Mouse (Mus musculus): Measurements from ENCODE around the gene Gimap8.

Gimap8 gene

DNA sequence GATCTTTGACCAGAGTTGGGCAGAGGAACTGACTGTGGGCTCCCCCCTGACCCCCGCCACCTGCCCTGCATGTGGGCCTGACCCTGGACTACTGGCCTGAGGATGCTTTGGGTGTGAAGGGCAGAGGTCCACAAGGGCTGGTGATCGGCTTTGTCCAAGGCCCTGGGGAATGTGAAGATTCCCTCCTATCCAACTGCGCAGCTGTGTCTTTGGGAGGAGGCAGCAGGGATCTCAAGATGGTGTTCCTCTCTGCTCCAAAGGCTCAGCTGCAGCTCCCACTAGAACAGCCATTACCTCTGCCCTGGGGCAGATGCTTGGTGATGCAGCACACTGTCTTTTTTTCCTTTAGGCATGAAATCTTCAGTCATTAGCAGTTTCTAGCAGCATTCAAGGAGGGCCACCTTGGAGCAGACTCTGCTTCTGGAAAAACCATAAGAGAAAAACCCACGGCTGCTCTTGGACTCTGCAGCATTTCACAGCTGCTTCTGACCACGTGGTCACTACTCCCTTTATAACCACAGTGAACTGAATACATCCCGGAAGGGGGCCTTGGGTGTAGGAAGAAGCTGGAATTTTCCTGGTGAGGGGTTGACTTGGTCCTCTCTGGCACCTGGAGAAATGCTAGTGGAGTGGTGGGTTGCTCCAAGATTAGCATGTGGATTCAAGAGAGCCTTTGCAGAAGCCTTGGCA lies 9.1 kb upstream of the Gimap8 start:
- no peak for DNase-seq (ENCODE audit: low spot score)

DNA sequence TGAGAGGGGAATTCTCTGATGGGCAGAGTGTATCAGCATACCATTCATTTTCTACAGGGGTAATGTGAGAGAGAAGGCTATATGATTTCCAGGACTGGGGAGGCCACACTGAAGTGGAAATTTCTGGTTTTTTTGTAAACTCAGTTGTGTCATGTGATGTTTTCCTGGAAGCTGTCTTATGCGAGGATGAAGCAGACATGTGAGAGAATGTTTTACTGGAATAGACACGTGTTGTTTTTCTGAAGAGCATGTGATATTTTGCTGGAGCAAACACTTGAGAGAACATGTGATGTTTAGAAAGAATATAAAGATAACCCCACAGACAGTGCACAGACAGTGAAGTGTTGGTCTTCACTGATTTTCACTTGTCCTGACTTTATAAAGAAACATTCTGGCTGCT lies 8.5 kb upstream of the Gimap8 start:
- no peak for DNase-seq (ENCODE audit: low spot score)

DNA sequence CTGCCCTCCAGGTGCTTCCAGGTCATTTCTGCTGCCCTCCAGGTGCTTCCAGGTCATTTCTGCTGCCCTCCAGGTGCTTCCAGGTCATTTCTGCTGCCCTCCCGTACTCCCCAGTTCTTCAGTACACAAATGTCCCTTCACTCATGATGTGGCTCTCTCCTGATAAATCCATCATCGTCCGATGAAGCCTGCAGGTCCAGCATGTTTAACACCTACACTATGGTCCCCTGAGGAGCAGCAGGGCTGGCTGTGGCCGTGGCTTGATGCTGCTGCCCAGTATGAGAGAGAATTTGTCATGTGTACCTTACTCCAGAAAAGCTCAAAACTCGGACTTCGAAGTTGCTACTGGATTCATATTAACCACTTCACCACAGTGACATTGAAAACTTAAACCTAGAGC lies 5.6 kb upstream of the Gimap8 start:
- no peak for DNase-seq (ENCODE audit: low spot score)

DNA sequence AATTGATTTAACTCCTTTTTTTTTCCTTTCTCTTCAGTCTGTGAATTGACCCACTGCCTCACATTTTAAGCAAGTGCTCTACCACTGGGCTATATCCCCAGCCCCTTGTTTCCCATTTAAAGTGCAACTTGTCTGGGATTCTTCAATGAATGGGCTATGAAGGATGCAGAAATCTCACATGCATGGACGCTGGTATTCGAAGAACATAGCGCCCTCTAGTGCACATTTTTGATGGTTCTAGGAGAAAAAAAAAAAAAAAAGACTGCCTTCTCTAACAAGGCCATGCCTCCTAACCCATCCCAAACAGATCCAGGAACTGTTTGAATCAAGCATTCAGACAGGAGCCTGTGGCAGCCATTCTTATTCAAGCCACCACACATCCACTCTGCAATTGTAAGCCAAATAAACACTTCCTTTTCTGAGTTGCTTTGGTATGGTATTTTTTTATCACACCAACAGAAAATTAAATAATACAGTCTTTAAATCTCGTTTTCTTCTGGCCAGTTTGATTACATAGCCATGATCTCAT lies 4.2 kb upstream of the Gimap8 start:
- DNase-seq (ENCODE audit: low spot score): peak; percentile 83

DNA sequence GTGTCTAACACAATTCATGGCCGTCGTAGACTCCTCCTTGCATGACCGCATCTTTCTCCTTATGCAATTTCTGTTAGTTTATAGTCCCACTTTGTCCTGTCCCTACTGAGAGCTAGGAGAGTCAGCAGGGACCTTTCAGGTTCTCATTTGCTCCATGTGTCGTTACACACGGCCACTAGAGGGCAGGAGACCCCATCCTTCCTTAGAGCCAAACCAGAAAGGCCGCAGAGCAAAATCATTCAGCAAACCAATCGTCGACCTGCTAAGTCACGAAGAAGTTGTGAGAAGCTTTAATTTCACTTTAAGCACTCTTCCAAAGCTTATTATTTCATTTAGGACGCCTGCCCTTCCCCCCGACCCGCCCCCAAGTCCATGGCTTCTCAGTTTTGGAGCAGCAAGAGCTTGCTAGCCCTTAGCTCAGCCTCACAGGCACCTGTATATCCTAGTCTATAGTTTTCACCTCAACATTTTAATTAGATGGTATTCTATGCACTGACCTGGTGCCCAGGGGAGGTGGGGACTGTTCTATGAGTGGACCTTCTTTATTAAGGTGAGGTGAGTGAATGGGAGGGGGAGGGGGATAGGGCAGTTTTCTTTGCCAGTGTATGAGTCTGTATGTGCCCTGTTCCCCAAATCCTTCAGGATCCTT lies 1.2 kb upstream of the Gimap8 start:
- peak; percentile 61 for DNase-seq (ENCODE audit: low spot score)

DNA sequence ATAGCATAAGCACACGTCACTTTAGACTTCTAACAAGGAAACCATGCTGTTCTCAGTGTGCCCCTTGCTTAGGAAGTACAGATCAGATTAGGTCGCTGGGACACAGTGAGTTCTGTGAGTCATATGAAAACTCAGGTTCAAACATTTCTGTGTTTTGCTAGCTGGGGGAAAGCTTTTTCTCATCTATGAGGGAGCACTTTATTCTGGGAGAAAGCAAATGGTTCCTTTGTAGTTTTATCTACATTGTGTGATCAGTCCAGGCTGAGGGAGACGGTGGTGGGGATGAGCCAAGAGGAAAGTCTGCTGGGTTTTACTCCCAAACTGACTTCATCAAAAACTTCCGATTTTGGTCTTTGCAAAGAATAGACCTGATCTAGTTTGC lies 734 bp upstream of the Gimap8 start:
- DNase-seq (ENCODE audit: low spot score): no peak

DNA sequence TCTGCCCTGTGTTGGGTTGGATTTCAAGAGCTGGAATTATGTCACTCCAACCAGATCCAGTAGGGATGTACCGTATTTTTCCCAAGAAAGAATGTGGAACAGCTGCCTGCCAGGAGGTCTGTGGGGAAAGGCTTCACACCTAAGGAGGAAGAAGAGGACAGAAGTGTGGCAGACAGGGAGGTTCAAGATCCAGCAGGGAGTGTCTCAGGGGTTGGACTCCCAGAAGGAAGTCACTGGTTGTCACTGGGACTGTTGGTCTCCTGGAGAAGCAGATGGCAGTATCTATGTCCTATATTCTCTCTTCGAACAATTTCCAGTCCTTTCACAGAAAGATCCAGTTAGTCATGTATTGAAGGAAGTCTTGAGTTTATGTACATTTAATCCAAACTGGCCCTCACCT lies 577 bp downstream of the Gimap8 start:
- no peak for DNase-seq (ENCODE audit: low spot score)

DNA sequence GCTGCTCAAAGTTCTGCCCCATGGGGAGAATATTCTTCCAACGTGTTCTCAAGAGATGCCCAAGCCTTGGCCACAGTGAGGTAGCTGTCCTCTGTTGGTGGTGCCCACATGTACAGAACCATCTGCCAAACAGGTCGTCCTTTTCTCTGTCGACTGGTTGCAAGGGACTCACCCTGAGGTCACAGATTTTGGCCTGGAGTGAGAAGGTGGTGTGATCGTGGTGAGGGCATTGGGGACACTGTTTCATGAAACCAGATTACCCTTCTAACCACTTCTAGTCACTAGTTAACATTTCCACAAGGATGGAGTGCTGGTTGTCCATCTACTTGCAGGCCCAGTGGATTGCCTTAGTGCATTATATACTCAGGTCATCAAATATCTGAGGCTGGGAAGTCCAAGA lies 1.7 kb downstream of the Gimap8 start:
- DNase-seq (ENCODE audit: low spot score): no peak

DNA sequence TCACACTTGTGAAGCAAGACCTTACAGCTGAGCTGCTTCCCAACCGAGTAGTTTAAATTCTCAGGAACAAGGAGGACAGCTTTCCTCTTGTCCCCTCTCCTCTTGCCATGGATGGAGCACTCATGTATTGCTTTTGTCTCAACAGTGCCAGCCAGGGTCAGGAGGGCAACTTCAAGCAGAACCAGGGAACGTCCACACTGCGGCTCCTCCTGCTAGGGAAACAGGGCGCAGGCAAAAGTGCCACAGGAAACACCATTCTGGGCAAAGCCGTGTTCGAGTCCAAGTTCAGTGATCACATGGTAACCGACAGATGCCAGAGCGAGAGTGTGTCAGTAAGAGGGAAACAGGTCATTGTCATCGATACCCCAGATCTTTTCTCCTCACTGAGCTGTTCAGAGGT lies 3.0 kb downstream of the Gimap8 start:
- no peak for DNase-seq (ENCODE audit: low spot score)

DNA sequence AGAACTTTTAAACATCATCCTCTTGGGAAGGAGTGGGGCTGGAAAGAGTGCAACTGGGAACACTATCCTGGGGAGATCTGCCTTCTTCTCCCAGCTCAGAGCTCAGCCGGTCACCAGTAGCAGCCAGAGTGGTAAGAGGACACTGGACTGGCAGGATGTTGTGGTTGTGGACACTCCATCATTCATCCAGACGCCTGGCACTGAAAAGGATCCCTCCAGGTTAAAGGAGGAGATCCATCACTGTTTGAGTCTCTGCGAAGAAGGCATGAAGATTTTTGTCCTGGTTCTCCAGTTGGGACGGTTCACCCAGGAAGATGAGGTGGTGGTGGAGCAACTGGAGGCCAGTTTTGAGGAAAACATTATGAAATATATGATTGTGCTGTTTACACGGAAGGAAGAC lies 11.7 kb downstream of the Gimap8 start:
- no peak for DNase-seq (ENCODE audit: low spot score)

DNA sequence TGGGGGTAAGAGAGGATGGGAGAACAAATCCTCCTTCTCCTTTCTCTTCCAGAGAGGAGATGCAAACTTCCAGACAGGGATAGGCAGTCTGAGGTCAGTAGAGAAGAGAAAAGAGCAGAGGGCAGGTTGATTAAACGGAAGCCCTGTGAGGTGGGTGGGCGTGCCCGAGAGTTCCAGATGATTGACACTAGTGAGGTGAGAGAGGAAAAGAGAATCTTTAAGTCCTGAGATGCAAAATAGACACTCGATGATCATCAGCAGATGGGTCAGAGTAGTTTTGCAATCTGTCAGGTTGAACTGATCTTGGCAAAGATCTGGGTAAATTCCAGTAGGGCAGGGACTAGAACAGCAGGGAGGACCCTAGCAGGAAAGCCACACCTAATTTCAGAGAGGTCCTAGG lies 17.7 kb downstream of the Gimap8 start:
- DNase-seq (ENCODE audit: low spot score): no peak

DNA sequence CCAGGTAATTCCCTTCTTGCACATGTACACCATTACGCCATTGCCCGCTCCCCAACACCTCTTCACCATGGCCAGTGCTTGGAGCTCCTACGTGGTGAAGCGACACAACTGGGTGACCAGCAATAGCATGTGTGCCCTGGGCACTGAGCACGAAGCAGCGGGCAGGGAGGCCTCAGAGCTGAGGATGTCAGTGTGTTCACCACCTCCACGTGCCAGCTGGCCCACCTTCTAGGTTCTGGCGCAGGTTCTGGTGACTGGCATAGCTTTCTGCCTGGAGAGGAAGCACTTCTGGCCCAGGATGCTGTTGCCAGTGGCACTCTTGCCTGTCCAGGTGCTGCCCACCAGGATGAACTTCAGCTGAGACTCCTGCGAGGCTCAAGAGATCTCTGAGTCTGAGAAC lies 18.4 kb downstream of the Gimap8 start:
- DNase-seq (ENCODE audit: low spot score): no peak

DNA sequence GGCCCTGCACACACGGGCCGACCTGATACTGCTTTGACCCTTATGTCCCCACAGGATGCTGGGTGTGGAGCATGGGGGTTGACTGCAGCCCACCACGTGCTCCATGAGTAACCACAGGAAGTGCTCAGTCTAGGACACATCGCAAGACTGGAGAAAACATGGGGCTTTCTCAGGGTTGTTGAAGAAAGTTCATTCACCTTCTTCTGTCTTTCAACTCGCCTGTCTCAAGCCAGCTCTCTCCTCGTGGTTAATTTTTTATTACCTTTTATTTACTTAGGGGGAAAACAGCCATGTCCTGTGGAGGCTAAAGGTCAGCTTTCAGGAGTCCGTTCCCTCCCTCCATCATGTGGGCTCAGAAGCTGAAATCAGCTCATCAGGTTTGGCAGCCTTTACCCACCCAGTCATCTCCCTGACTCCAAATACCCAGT lies 19.1 kb downstream of the Gimap8 start:
- DNase-seq (ENCODE audit: low spot score): no peak

DNA sequence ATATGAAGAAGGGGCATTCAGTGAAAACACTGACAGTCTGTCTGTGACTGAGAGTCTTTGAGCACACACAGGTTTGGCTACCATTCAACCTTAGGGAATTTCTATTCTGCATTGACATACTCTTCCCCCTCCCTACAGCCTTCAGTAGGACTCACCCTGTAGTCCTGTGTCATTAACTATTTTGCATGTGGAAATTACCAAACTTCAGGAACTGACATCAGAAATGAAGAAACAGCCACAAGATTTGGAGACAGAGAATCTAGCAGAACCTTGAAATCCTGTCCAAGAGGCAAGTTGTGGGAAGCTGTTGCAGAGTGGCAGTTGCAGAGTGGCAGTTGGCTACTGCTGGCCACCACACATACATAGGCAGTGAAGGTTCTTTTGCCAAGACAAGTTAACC lies 21.0 kb downstream of the Gimap8 start:
- no peak for DNase-seq (ENCODE audit: low spot score)

DNA sequence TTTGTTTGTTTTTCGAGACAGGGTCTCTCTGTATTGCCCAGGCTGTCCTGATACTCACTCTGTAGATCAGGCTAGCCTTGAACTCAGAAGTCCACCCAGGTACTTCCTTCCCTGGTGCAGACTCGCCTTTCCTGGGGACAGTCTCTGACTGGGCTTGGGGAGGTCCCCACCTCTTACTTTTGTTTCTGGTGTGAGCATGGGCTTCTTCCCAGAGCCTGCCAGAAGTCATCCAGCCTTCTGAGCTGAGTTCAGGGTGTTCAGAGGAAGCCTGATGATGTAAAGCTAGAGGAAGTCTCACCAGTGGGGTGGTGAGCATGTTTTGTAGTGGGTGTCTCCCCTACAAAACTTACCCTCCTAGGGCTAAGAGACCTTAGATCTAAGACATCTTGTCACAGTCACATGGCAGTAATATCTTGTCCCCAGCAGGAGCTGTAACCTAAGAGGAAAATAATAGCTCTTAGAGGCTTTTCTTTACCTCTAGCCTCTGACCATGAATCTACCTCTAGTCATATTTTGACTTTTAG lies 22.5 kb downstream of the Gimap8 start:
- DNase-seq (ENCODE audit: low spot score): no peak

DNA sequence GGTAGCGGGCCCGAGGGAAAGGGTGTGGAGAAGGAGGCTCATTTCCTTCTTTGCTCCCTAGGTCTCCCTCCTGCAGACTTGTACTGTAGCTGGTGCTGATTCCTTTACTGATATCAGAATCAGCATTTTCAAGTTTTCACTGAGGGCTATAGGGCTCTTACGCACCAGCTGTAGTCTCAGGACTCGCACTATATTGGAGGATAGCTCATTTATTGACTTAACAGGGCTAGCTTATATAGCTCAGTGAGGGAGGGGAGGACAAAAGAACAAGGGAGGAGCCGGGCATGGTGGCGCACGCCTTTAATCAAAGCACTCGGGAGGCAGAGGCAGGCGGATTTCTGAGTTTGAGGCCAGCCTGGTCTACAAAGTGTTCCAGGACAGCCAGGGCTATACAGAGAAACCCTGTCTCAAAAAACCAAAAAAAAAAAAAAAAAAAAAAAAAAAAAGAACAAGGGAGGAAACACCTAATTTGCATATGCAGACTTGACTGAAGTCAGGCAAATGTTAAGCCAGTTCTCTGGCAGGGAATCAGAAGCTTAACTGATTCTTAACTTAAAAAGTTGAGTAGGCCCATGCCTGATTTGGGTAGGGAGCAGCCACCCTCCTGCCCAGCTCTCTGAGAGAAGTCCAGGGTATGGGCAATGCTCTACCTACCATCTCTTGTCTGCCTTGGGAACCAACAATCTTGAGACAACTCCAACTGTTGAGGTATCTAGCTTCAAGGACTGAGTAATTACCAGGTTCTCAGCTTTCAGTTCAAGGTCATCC lies 27.4 kb downstream of the Gimap8 start:
- DNase-seq (ENCODE audit: low spot score): no peak

DNA sequence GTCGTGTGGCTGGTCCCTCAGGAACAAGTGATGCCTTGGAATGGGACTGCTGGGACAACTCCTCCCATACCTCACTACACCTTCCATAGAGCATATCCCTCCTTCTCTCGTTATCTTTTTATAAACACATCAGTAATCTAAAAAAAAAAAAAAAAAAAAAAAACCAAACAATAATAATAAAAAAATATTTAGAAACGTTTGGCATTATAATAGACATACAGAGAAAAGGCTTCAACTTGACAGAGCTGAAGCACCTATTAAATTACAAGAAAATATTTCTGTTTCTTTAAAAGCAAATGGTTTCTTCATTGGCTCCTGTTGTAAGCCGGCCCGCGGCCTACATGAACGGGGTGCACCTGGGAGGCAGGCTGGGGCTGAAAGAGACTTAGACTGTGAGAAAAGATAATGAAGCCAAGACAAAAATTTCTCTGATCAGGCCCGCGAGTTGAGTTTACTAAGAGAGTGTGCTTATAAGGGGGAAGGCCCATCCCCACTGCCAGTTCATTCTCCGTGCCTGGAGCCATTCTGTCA lies 28.4 kb downstream of the Gimap8 start:
- no peak for DNase-seq (ENCODE audit: low spot score)

DNA sequence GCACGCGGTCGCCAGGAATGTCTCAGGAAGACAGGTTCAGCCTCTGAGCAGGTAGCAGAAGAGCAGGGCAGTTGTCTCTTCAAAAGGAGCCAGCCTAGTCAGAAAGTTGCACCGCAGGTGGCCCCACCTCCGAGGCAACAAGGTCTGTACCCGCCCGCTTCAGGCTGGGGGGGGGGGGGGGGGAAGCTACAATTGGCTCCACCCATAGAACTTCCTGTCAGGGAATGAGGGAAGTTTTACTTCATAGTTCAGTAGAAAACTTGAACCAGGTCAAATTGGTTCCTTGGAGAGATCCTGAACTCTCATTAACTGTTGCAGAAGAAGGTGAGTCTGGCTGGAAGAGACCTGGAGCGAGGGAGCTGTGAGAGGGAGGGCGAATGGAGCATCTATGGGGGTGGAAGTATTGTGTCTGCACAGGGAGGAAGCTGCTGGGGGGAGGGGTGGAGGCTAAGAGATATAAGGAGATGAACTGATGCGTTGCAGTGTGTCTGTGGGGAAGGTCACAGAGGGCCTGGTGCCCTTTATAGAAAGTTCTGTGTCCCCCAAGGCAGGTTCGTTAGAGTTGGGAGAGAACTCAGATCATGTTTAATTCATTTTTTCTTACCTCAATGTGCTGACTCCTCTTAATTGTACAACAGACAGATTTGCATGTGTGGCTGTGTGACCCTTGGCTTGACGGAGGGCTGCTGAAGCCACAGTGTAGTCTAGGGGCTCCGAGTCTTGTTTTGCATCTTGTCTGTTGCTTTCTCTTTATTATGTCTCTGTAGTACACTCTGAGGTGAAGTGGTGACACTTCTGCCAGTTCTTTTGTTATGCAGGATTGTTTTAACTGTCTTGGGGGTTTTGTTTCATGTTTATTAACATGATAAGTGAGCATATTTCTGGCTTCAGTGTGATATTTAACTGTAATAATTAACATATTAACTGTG lies 29.2 kb downstream of the Gimap8 start, which contains the start of gene Gimap9:
Gene Gimap9 (plus strand): TSS at position 199 of the 929 bp plus-strand sequence.
- DNase-seq (ENCODE audit: low spot score): no peak

DNA sequence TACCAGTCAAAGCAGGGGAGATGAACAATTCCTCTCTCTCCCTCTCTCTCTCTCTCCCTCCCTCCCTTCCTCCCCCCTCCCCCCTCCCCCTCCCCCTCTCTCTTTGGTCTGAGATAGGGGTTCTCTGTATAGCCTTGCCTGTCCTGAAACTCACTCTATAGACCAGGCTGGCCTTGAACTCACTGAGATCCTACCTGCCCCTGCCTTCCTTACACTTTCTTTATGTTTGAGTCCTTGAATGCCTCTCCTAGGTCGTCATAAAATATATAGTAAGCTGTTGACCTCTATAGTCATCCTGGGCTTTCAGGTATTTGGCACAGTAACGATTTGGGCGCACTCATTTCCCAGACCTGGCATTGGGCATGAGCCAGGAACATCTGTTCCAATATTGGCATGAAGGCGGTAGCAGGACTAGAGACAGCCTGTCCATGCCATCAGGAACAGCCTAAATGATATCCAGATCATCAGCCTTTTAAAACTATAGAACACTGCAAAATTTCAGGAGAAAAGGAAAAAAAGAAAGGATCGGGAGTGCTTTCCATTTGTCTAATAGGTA lies 29.9 kb downstream of the Gimap8 start:
- no peak for DNase-seq (ENCODE audit: low spot score)

DNA sequence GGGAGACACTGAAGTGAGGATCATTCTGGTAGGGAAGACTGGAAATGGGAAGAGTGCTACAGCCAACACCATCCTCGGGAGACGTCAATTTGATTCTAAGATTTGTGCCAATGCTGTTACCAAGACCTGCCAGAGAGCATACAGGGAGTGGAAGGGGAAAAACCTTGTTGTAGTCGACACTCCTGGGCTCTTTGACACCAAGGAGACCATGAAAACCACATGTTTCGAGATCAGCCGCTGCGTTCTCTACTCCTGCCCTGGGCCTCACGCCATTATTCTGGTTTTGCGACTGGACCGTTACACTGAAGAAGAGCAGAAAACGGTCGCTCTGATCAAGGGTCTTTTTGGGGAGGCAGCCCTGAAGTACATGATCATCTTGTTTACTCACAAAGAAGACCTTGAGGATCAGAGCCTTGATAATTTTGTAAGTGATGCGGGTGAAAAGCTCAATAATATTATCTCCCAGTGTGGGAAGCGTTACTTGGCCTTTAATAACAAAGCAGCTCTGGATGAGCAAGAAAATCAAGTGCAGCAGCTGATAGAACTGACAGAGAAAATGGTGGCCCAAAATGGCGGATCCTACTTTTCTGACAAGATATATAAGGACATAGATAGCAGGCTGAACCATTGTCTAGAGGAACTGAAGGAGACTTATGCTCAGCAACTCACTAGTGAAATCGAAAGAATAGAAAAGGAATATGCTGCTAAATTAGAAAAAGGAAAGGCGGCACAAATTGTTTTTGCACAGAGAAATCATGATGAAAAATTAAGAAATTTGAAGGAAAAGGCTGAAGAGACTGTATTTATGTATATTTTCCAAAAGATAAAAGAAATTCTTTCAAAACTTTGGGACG lies 30.7 kb downstream of the Gimap8 start:
- DNase-seq (ENCODE audit: low spot score): no peak
